Mouse (Mus musculus) thymus, adult 2 months (tissue): ENCODE results near the gene Qprt.

Source experiments
- CTCF ChIP-seq: fragments of 200-500 bp; IDR thresholded peaks from 2 replicates; pipeline ENCODE4 v1.5.1; 2012; ENCODE audit warnings: mild to moderate bottlenecking, control low read depth, low read length, moderate library complexity, borderline replicate concordance; ENCODE audit not compliant: control insufficient read depth, poor library complexity, insufficient read depth; ENCODE audit errors: extremely low read depth
- POLR2A ChIP-seq: fragments of 200-500 bp; IDR thresholded peaks from 2 replicates; pipeline ENCODE4 v1.6.1; 2012; ENCODE audit warnings: mild to moderate bottlenecking, low read length, control low read depth, moderate library complexity; ENCODE audit not compliant: control insufficient read depth, poor library complexity, insufficient read depth; ENCODE audit errors: extremely low read depth

- TF ChIP-seq POLR2A, result peak; percentile 66; the same call in 1 of the 2 replicates
- TF ChIP-seq CTCF, result no peak
These were observed 15.4 kb upstream of the Qprt start, which contains the start of gene Spn for GRCm38 (mm10) chr7:127137262-127138017.
